Mouse (Mus musculus) embryonic fibroblast, embryonic 13.5 days (primary cell): ENCODE results near the gene Dnaja3.
A peak's percentile ranks its signal among the peaks of the same experiment; 100 is the strongest.

Experiments used
- CTCF ChIP-seq: IDR thresholded peaks from 2 replicates; pipeline ENCODE4 v1.5.1; 2011; ENCODE audit warnings: mild to moderate bottlenecking, control low read depth, low read length, moderate library complexity, borderline replicate concordance; ENCODE audit not compliant: insufficient read depth
- POLR2A ChIP-seq: IDR thresholded peaks from 2 replicates; pipeline ENCODE4 v1.6.1; 2011; ENCODE audit warnings: low read depth, mild to moderate bottlenecking, control low read depth, low read length, moderate library complexity

DNA sequence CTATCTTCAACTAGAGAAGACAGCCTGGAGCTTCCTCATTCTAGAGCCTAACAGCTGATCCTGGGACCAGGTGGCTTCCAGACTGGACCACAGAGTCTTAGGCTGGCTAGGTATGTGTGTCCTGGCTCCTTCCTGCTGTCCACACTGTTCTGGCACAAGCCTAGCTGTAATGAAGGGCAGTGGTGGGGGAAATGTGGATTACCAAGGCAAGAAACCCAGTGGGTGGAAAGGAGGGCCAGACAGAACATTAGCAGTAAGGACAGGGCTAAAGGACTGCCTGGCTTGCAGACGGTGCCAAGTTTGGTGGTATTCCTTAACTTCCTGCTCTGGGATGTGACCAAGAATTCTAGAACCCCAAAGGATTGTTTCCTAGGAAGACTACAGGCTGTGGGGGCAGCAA is 11.3 kb downstream of the Dnaja3 start:
- TF ChIP-seq POLR2A (0 out of 2 replicates have a peak, but pooled peaks have one; percentile 14), CTCF (no peak)
